ENCODE assay signal across 8 mouse cellular contexts in the genomic region with DNA sequence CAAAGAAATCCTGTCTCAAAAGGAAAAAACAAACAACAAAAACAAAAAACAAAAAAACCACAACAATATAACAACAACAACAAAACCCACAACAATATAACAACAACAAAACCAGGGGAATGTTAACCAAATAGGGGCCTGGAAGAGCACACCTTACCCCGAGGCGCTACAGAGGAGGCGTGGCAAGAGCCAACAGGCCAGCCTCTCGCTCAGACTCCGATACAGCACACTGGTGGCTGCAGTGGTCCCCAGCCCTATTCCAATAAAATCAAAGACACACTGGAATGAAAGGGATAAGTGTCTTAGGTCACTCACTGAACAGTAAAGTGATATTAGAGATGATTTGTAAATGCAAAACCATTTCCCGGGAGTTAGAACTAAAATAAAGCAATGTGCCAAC. TPM values are rescaled to one million over a fixed set of nuclear protein-coding genes. Genes with fewer than 3 reads are reported as not detected.
DNase-seq lines count a peak whose midpoint lies in the region; ATAC-seq and TF ChIP-seq lines count a peak whose summit lies in the region.

No protein-coding gene starts in this region.

- peak overlapping the region; percentile 98 for H3K4me3 ChIP-seq in megakaryocyte, embryonic 14.5 days (replicated peaks)
- peak overlapping the region; percentile 70 for H3K4me3 ChIP-seq in embryonic facial prominence, embryonic 15.5 days (replicated peaks)
- H3K4me3 ChIP-seq in limb, embryonic 12.5 days (replicated peaks), result peak overlapping the region; percentile 78
- H3K4me3 ChIP-seq in small intestine, adult 2 months (ENCODE audit: low read depth, low read length), result peak overlapping the region; percentile 95

- no peak for DNase-seq in natural killer cell, adult 2 months (ENCODE audit: low spot score in 2 of 2)
- DNase-seq in thymus, adult 18-20 months, result no peak
- no peak for DNase-seq in adrenal gland, postnatal 4 days (ENCODE audit: low spot score in 2 of 2)

- 0 out of 2 replicates have a peak overlapping the region, but pooled peaks have one; percentile 7 for H3K9ac ChIP-seq in embryonic facial prominence, embryonic 15.5 days
- peak overlapping the region; percentile 57 for H3K9ac ChIP-seq in limb, embryonic 12.5 days (replicated peaks)

- H3K27me3 ChIP-seq in megakaryocyte, embryonic 14.5 days (replicated peaks), result no peaks in the 10 kb centered on the region
- no peaks in the 10 kb centered on the region for H3K27me3 ChIP-seq in embryonic facial prominence, embryonic 15.5 days
- H3K27me3 ChIP-seq in limb, embryonic 12.5 days, result no peaks in the 10 kb centered on the region
- no peaks in the 10 kb centered on the region for H3K27me3 ChIP-seq in small intestine, adult 2 months (ENCODE audit: control insufficient read depth, insufficient read depth, low read length)

- peak overlapping the region; percentile 99; the same call in 1 of the 2 replicates for H3K27ac ChIP-seq in embryonic facial prominence, embryonic 15.5 days (replicated peaks)
- H3K27ac ChIP-seq in limb, embryonic 12.5 days, result peak overlapping the region; percentile 95
- no peak overlapping the region for H3K27ac ChIP-seq in small intestine, adult 2 months (ENCODE audit: insufficient read depth, low read depth, low read length)

- no peaks in the 10 kb centered on the region for H3K9me3 ChIP-seq in megakaryocyte, embryonic 14.5 days
- H3K9me3 ChIP-seq in embryonic facial prominence, embryonic 15.5 days (replicated peaks), result no peaks in the 10 kb centered on the region
- H3K9me3 ChIP-seq in limb, embryonic 12.5 days, result no peaks in the 10 kb centered on the region

- no peak for TF ChIP-seq CTCF in small intestine, adult 2 months (IDR thresholded peaks at IDR 0.05; ENCODE audit: extremely low read depth, insufficient read length, insufficient replicate concordance, low read depth, low read length)

- H3K4me1 ChIP-seq in megakaryocyte, embryonic 14.5 days, result peaks cover 29% of the 10 kb centered on the region
- peaks cover 19% of the 10 kb centered on the region for H3K4me1 ChIP-seq in embryonic facial prominence, embryonic 15.5 days
- H3K4me1 ChIP-seq in limb, embryonic 12.5 days (replicated peaks), result peaks cover 14% of the 10 kb centered on the region
- peaks cover 2% of the 10 kb centered on the region for H3K4me1 ChIP-seq in small intestine, adult 2 months (ENCODE audit: control insufficient read depth, insufficient read depth, insufficient read length, low read length)

- TF ChIP-seq POLR2A in small intestine, adult 2 months (IDR thresholded peaks at IDR 0.05; ENCODE audit: low read depth, low read length), result no peak

- H3K4me2 ChIP-seq in embryonic facial prominence, embryonic 15.5 days (replicated peaks), result peak overlapping the region; percentile 89
- H3K4me2 ChIP-seq in limb, embryonic 12.5 days, result peak overlapping the region; percentile 82

- WGBS in embryonic facial prominence, embryonic 15.5 days, result 0% methylated on average over 6 of the region's 6 CpGs
- WGBS in limb, embryonic 12.5 days, result 1% methylated on average over 6 of the region's 6 CpGs
- WGBS in small intestine, adult 2 months, result 1% methylated on average over 6 of the region's 6 CpGs

- no peak for ATAC-seq in megakaryocyte, adult 5-6 weeks (ENCODE audit: poor library complexity, severe bottlenecking)
- ATAC-seq in embryonic facial prominence, embryonic 15.5 days (ENCODE audit: insufficient number of reproducible peaks, low FRiP score, low TSS enrichment, low read depth), result no peak
- no peak for ATAC-seq in limb, embryonic 12.5 days (ENCODE audit: insufficient number of reproducible peaks, insufficient read depth, low FRiP score, low TSS enrichment, low read depth)

- H3K36me3 ChIP-seq in megakaryocyte, embryonic 14.5 days (replicated peaks; ENCODE audit: low read length), result peaks cover 15% of the 10 kb centered on the region
- H3K36me3 ChIP-seq in embryonic facial prominence, embryonic 15.5 days, result no peaks in the 10 kb centered on the region
- H3K36me3 ChIP-seq in limb, embryonic 12.5 days, result no peaks in the 10 kb centered on the region
- H3K36me3 ChIP-seq in small intestine, adult 2 months (ENCODE audit: control insufficient read depth, insufficient read depth, low read length), result no peaks in the 10 kb centered on the region

RNA-seq across cellular contexts. Expression of a gene that starts 0.4 kb away (rescaled TPM):
- not detected in 2 replicates for polyA plus RNA-seq in megakaryocyte, embryonic 14.5 days (2012; ENCODE audit: insufficient read depth, low replicate concordance)
- 0.36 and 0.51 TPM in 2 replicates for total RNA-seq in megakaryocyte, adult 5-6 weeks (2015)
- 0.84 and 1.1 TPM in 2 replicates for total RNA-seq in megakaryocyte, adult 5-6 weeks (2017)
- 0.34 and 0.49 TPM in 2 replicates for polyA plus RNA-seq in embryonic facial prominence, embryonic 15.5 days (2015; fragmentation: Nextera tagmentation; extraction: Ambion mirVana)
- polyA plus RNA-seq in limb, embryonic 12.5 days (2016; fragmentation: Nextera tagmentation; extraction: Ambion mirVana), result 0.15 and 0.26 TPM in 2 replicates
- polyA plus RNA-seq in small intestine, adult 2 months (2012; rRNA removed), result 0.16 TPM in 1 of 2 replicates, not detected in the other
- under 1 TPM; 0.54 to 0.70 TPM for total RNA-seq in adrenal gland, postnatal 4 days (2021)

RNA-seq across cellular contexts. Expression of a gene that starts 0.7 kb away (rescaled TPM):
- polyA plus RNA-seq in megakaryocyte, embryonic 14.5 days (2012; ENCODE audit: insufficient read depth, low replicate concordance), result 35.7 and 93.0 TPM in 2 replicates
- 13.3 and 19.5 TPM in 2 replicates for total RNA-seq in megakaryocyte, adult 5-6 weeks (2015)
- total RNA-seq in megakaryocyte, adult 5-6 weeks (2017), result 6.8 and 10.5 TPM in 2 replicates
- polyA plus RNA-seq in embryonic facial prominence, embryonic 15.5 days (2015; fragmentation: Nextera tagmentation; extraction: Ambion mirVana), result 6.7 and 8.6 TPM in 2 replicates
- polyA plus RNA-seq in limb, embryonic 12.5 days (2016; fragmentation: Nextera tagmentation; extraction: Ambion mirVana), result 9.7 and 10.6 TPM in 2 replicates
- 6.5 and 15.9 TPM in 2 replicates for polyA plus RNA-seq in small intestine, adult 2 months (2012; rRNA removed)
- 10 to 100 TPM; 12.1 to 13.5 TPM for total RNA-seq in adrenal gland, postnatal 4 days (2021)

RNA-seq across cellular contexts. Expression of a gene that starts 12.0 kb away (rescaled TPM):
- 0.34 TPM in 1 of 2 replicates, not detected in the other for polyA plus RNA-seq in megakaryocyte, embryonic 14.5 days (2012; ENCODE audit: insufficient read depth, low replicate concordance)
- total RNA-seq in megakaryocyte, adult 5-6 weeks (2015), result 0.04 TPM in 1 of 2 replicates, not detected in the other
- not detected in 2 replicates for total RNA-seq in megakaryocyte, adult 5-6 weeks (2017)
- 36.3 and 47.3 TPM in 2 replicates for polyA plus RNA-seq in embryonic facial prominence, embryonic 15.5 days (2015; fragmentation: Nextera tagmentation; extraction: Ambion mirVana)
- 39.7 and 46.6 TPM in 2 replicates for polyA plus RNA-seq in limb, embryonic 12.5 days (2016; fragmentation: Nextera tagmentation; extraction: Ambion mirVana)
- 6.4 and 9.0 TPM in 2 replicates for polyA plus RNA-seq in small intestine, adult 2 months (2012; rRNA removed)
- total RNA-seq in adrenal gland, postnatal 4 days (2021), result 10 to 100 TPM; 50.8 to 59.8 TPM

RNA-seq across cellular contexts. Expression of a gene that starts 29.0 kb away (rescaled TPM):
- polyA plus RNA-seq in megakaryocyte, embryonic 14.5 days (2012; ENCODE audit: insufficient read depth, low replicate concordance), result 78.7 and 108 TPM in 2 replicates
- total RNA-seq in megakaryocyte, adult 5-6 weeks (2015), result 18.2 and 24.2 TPM in 2 replicates
- 19.0 and 22.3 TPM in 2 replicates for total RNA-seq in megakaryocyte, adult 5-6 weeks (2017)
- 84.9 and 92.8 TPM in 2 replicates for polyA plus RNA-seq in embryonic facial prominence, embryonic 15.5 days (2015; fragmentation: Nextera tagmentation; extraction: Ambion mirVana)
- 101 TPM in 2 replicates for polyA plus RNA-seq in limb, embryonic 12.5 days (2016; fragmentation: Nextera tagmentation; extraction: Ambion mirVana)
- polyA plus RNA-seq in small intestine, adult 2 months (2012; rRNA removed), result 86.9 and 141 TPM in 2 replicates
- 10 to 100 TPM; 58.1 to 59.4 TPM for total RNA-seq in adrenal gland, postnatal 4 days (2021)

RNA-seq across cellular contexts. Expression of a gene that starts 35.1 kb away (rescaled TPM):
- polyA plus RNA-seq in megakaryocyte, embryonic 14.5 days (2012; ENCODE audit: insufficient read depth, low replicate concordance), result 2.6 TPM in 1 of 2 replicates, not detected in the other
- total RNA-seq in megakaryocyte, adult 5-6 weeks (2015), result 0.58 and 1.9 TPM in 2 replicates
- total RNA-seq in megakaryocyte, adult 5-6 weeks (2017), result 0.49 and 1.1 TPM in 2 replicates
- polyA plus RNA-seq in embryonic facial prominence, embryonic 15.5 days (2015; fragmentation: Nextera tagmentation; extraction: Ambion mirVana), result 30.5 and 36.9 TPM in 2 replicates
- 84.6 and 98.6 TPM in 2 replicates for polyA plus RNA-seq in limb, embryonic 12.5 days (2016; fragmentation: Nextera tagmentation; extraction: Ambion mirVana)
- 13.5 and 30.5 TPM in 2 replicates for polyA plus RNA-seq in small intestine, adult 2 months (2012; rRNA removed)
- 10 to 100 TPM; 40.1 to 60.6 TPM for total RNA-seq in adrenal gland, postnatal 4 days (2021)
